Mouse (Mus musculus): Measurements from ENCODE around the gene Abhd16a. TPM values are rescaled to one million over a fixed set of nuclear protein-coding genes. Genes with fewer than 3 reads are reported as not detected.

The Abhd16a gene
- polyA plus RNA-seq, 1 experiment from 2014 or later: 79.7 TPM

DNA sequence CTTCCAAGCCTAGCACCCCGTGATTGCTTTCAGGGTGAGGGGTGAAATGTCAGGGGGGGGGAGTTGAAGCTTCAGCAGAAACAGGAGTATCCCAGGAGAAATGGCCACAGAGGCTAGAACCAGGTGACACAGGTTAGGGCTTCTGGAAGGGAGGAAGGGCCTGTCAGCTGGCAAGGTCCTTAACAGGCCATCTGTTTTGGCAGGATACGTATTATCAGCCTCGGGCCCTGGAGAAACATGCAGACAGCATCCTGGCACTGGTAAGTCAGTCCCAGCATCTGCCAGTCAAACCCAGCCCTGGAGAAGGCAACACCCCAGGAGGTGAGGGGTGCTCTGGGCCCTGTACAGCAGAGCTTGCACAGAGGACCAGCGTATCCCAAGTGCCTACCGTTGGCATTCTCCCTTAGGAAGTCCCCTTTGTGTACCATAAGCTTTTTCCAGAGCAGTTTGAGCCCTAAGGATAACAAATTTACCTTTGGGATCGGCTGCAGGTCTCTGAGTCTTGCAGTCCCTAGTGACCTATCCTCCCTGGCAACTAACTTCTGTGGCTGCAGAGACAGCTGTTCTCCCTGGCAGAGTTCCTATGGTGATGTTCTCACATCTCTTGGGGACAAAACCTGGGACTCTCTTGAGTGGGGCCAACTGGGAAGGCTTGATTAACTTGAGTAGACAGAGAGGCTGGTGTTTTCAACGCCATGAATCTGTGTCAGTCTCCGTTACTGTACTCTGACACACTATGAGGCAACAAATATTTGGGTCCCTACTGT, 1.3 kb downstream of the Abhd16a start:
- no peaks in the 10 kb centered on the region for H3K9me3 ChIP-seq (ENCODE audit: low read depth, low read length)
- ATAC-seq (ENCODE audit: insufficient read depth): no peak
- TF ChIP-seq CTCF (IDR thresholded peaks at IDR 0.05; ENCODE audit: low read depth): no peak
- 0 out of 2 replicates have a peak overlapping the region, but pooled peaks have one; percentile 2 for H3K27ac ChIP-seq (ENCODE audit: low read depth)
- H3K4me2 ChIP-seq: peak overlapping the region; percentile 63
- H3K36me3 ChIP-seq (ENCODE audit: insufficient read depth): peaks cover 34% of the 10 kb centered on the region
- H3K4me3 ChIP-seq (ENCODE audit: low read depth, low read length): peak overlapping the region; percentile 63
- no peaks in the 10 kb centered on the region for H3K27me3 ChIP-seq (ENCODE audit: insufficient read depth, low read length)
- DNase-seq: no peak
- 59% methylated on average over 8 of the region's 8 CpGs for WGBS
- H3K9ac ChIP-seq: peak overlapping the region; percentile 84
- H3K4me1 ChIP-seq (ENCODE audit: insufficient read depth): peaks cover 7% of the 10 kb centered on the region

DNA sequence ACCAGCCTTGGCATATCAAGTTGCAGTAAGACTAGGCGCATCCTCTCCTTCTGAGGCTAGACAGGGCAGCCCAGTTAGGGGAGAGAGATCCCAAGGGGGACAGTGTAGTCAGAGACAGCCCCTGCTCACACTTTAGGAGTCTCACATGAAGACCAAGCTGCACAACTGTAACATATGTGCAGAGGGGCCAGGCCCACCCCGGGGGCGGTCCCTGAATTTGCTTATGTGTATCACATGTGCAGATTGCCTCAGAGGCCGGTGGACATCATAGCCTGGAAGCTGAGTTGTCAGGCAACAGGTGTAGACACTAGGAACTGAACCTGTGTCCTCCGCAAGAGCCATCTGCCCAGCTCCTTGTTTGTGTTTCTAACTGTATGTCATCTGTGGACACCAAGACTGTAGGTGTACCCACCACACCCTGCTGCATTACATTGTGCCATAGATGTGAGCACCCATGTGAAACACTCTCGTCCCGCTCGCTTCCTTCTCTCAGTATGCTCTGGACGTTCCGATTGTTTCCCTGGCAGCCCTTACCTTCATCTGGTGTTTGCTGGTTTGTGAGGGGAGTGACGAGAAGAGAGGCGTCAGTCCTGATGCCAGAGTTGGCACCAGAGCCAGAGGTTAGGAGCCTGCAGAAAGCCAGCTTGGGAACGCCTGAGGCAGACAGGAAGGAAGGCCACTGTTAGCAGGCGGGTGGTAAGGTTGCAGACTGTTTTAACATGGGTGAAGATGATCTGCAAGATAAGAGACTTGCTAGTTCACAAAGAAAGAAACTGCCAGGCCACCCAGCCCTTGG, 3.5 kb downstream of the Abhd16a start:
- Histone ChIP-seq H3K27me3 (ENCODE audit: insufficient read depth, low read length) (no peaks in the 10 kb centered on the region), H3K4me1 (ENCODE audit: insufficient read depth) (peaks cover 7% of the 10 kb centered on the region), H3K9me3 (ENCODE audit: low read depth, low read length) (no peaks in the 10 kb centered on the region), H3K36me3 (ENCODE audit: insufficient read depth) (peaks cover 57% of the 10 kb centered on the region), H3K4me2 (no peak overlapping the region), H3K9ac (no peak overlapping the region), H3K4me3 (ENCODE audit: low read depth, low read length) (no peak overlapping the region), H3K27ac (ENCODE audit: low read depth) (no peak overlapping the region)
- DNase-seq: no peak
- ATAC-seq (ENCODE audit: insufficient read depth): no peak
- no peak for TF ChIP-seq CTCF (IDR thresholded peaks at IDR 0.05; ENCODE audit: low read depth)
- 84% methylated on average over 14 of the region's 14 CpGs for WGBS

DNA sequence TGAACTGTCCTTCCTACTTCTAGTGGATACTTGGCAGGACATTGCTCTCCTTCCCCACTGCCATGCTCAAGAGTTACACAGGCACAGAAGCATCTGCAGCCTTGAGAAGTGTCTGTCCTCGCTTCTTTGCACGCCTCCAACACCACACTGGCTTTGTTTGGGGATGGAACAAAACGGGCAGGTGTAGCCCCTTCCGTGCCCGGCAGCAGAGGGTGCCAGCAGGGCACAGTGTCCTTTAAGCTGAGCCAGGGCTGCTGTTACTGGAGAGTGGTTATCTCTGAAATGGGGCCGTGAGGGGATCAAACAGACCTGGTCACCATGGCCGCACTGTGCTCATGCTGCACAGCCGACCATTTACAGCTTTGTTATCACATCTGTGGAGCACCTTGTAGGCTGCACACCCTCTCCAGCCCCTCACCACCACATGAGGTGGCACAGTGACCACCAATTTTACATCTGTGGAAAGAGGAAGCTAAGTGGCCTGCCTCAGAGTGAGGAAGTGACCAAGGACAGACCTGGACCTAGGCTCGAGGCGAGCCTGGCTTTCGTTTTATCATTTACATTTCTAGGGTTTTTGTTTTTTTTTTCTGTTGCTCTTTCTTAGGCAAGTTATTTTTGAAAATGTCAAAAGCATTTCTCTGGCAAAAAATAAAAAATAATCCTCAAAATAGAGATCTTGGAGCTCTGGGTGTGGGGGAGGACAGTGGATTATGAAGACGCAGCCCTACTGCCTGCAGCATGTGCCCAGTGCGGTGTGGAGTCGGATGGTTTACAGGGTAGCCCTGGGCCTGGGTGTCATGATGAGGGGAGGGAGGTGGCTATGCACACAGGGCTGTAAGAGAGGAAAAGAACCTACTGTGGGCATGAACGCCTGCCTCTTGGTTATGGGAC, 5.7 kb downstream of the Abhd16a start:
- Histone ChIP-seq H3K4me1 (ENCODE audit: insufficient read depth) (peaks cover 7% of the 10 kb centered on the region), H3K27me3 (ENCODE audit: insufficient read depth, low read length) (no peaks in the 10 kb centered on the region), H3K4me3 (ENCODE audit: low read depth, low read length) (no peak overlapping the region), H3K9ac (no peak overlapping the region), H3K27ac (ENCODE audit: low read depth) (no peak overlapping the region), H3K9me3 (ENCODE audit: low read depth, low read length) (no peaks in the 10 kb centered on the region), H3K4me2 (no peak overlapping the region), H3K36me3 (ENCODE audit: insufficient read depth) (peaks cover 78% of the 10 kb centered on the region)
- WGBS: 86% methylated on average over 15 of the region's 15 CpGs
- ATAC-seq (ENCODE audit: insufficient read depth) (no peak), DNase-seq (no peak)
- TF ChIP-seq CTCF (IDR thresholded peaks at IDR 0.05; ENCODE audit: low read depth): no peak

DNA sequence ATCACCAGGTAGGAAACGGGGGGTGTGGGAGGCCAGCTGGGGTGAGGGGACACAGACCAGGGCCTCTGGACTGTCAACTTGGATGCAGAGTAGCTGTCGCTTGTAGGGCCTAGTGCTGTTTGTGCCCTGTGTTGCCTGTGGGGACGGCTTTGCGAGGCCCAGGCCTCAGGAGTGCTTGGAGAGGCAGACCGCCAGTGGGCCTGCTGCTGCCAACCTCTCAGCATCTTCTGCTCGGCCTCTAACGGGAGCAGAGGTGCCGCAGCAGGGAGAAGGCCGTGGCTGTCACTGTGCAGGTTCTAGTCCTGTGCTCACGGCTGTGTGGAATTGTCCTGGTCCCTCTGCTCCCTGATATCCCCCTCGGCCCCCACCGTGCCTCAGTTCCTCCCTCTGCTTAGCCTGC, 7.5 kb downstream of the Abhd16a start:
- no peaks in the 10 kb centered on the region for H3K4me1 ChIP-seq (ENCODE audit: insufficient read depth)
- H3K4me3 ChIP-seq (ENCODE audit: low read depth, low read length): no peak overlapping the region
- H3K9ac ChIP-seq: no peak overlapping the region
- TF ChIP-seq CTCF (IDR thresholded peaks at IDR 0.05; ENCODE audit: low read depth): no peak
- DNase-seq: no peak
- no peaks in the 10 kb centered on the region for H3K9me3 ChIP-seq (ENCODE audit: low read depth, low read length)
- 85% methylated on average over 12 of the region's 12 CpGs for WGBS
- H3K36me3 ChIP-seq (ENCODE audit: insufficient read depth): peaks cover 94% of the 10 kb centered on the region
- H3K4me2 ChIP-seq: no peak overlapping the region
- no peak for ATAC-seq (ENCODE audit: insufficient read depth)
- no peaks in the 10 kb centered on the region for H3K27me3 ChIP-seq (ENCODE audit: insufficient read depth, low read length)
- H3K27ac ChIP-seq (ENCODE audit: low read depth): no peak overlapping the region

- no peak overlapping the region for H3K4me2 ChIP-seq
- no peaks in the 10 kb centered on the region for H3K4me1 ChIP-seq (ENCODE audit: insufficient read depth)
- no peak overlapping the region for H3K9ac ChIP-seq
- DNase-seq (no peak), ATAC-seq (ENCODE audit: insufficient read depth) (no peak)
- H3K36me3 ChIP-seq (ENCODE audit: insufficient read depth): peaks cover 96% of the 10 kb centered on the region
- TF ChIP-seq CTCF (IDR thresholded peaks at IDR 0.05; ENCODE audit: low read depth): no peak
- no peak overlapping the region for H3K4me3 ChIP-seq (ENCODE audit: low read depth, low read length)
- no peaks in the 10 kb centered on the region for H3K27me3 ChIP-seq (ENCODE audit: insufficient read depth, low read length)
- no peaks in the 10 kb centered on the region for H3K9me3 ChIP-seq (ENCODE audit: low read depth, low read length)
- WGBS: 81% methylated on average over 12 of the region's 12 CpGs
- H3K27ac ChIP-seq (ENCODE audit: low read depth): no peak overlapping the region
Measured at GRCm38 (mm10) chr17:35097164-35097655, 8.1 kb downstream of the Abhd16a start.

GRCm38 (mm10) chr17:35100196-35100765, 11.2 kb downstream of the Abhd16a start:
- Histone ChIP-seq H3K27me3 (ENCODE audit: insufficient read depth, low read length) (no peaks in the 10 kb centered on the region), H3K4me2 (no peak overlapping the region), H3K36me3 (ENCODE audit: insufficient read depth) (peaks cover 88% of the 10 kb centered on the region), H3K9me3 (ENCODE audit: low read depth, low read length) (no peaks in the 10 kb centered on the region), H3K4me3 (ENCODE audit: low read depth, low read length) (no peak overlapping the region), H3K4me1 (ENCODE audit: insufficient read depth) (no peaks in the 10 kb centered on the region), H3K27ac (ENCODE audit: low read depth) (no peak overlapping the region), H3K9ac (no peak overlapping the region)
- WGBS: 63% methylated on average over 10 of the region's 10 CpGs
- no peak for ATAC-seq (ENCODE audit: insufficient read depth)
- DNase-seq: no peak
- no peak for TF ChIP-seq CTCF (IDR thresholded peaks at IDR 0.05; ENCODE audit: low read depth)

All from lung, embryonic 14.5 days (tissue).